Mouse (Mus musculus): ENCODE data around the gene Celf5. TPM values are rescaled to one million over a fixed set of nuclear protein-coding genes. Genes with fewer than 3 reads are reported as not detected.

Gene Celf5
- total and polyA plus RNA-seq, 2 experiments from 2014 or later: 0.07 TPM; not detected in 1

DNA sequence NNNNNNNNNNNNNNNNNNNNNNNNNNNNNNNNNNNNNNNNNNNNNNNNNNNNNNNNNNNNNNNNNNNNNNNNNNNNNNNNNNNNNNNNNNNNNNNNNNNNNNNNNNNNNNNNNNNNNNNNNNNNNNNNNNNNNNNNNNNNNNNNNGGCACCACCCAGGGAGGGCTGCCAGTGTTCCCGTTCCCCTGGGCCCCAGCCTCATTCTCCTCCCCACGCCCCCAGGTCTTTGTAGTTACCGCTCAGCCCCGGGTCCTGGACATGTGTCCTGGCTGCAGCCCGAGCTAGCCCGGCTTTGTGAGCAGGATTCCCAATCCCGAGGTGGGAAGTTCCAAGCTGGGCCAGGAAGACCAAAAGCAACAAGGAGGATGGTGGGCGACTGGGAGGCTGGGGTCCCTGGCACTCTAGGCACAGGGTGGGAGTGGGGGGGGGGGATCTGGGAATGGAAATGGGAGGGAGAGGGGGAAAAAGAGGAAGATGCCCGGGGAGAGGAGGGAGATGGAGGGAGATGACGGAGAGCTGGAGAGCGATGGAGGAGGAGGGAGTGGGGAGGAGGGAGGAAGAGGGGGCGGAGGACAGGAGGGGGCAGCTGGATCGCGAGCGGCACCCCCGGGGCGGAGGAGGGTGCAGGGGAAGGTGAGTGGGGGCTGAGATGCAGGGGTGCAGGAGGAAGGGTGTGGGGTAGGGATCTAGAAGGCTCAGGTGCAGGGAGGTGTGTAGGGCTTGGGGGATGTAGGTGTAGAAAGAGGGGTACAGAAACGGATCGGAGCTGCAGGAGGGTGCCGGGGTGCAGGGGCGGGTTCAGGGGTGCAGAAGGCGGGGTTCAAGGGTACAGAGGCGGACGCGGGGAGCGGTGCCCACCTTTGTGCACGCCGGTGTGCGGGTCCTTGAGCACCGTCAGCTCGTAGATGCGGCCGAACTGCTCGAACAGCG lies 640 bp downstream of the Celf5 start:
- no peak overlapping the region for H3K27ac ChIP-seq (ENCODE audit: low read depth)
- no peaks in the 10 kb centered on the region for H3K4me1 ChIP-seq (ENCODE audit: control insufficient read depth, insufficient read depth)
- 0 out of 2 replicates have a peak overlapping the region, but pooled peaks have one; percentile 8 for H3K9ac ChIP-seq (replicated peaks; ENCODE audit: low read depth, low read length)
- peaks cover 6% of the 10 kb centered on the region for H3K36me3 ChIP-seq (replicated peaks; ENCODE audit: control insufficient read depth, insufficient read depth, low read length)
- WGBS: 6% methylated on average over 30 of the region's 35 CpGs
- H3K9me3 ChIP-seq (replicated peaks; ENCODE audit: control insufficient read depth, low read length): no peaks in the 10 kb centered on the region
- no peak for DNase-seq (ENCODE audit: low spot score)
- peak overlapping the region; percentile 39 for H3K4me3 ChIP-seq (ENCODE audit: low read depth, low read length)
- no peak for TF ChIP-seq CTCF (IDR thresholded peaks at IDR 0.05; ENCODE audit: low read depth)
- no peak for TF ChIP-seq EP300 (IDR thresholded peaks at IDR 0.05; ENCODE audit: low read depth)
- peaks cover 33% of the 10 kb centered on the region for H3K27me3 ChIP-seq (ENCODE audit: control insufficient read depth, insufficient read depth, low read length)
- ATAC-seq (ENCODE audit: insufficient read depth, low read depth): no peak; the same call in 1 of the 2 replicates
- H3K4me2 ChIP-seq (ENCODE audit: low read depth, low read length): peak overlapping the region; percentile 68

DNA sequence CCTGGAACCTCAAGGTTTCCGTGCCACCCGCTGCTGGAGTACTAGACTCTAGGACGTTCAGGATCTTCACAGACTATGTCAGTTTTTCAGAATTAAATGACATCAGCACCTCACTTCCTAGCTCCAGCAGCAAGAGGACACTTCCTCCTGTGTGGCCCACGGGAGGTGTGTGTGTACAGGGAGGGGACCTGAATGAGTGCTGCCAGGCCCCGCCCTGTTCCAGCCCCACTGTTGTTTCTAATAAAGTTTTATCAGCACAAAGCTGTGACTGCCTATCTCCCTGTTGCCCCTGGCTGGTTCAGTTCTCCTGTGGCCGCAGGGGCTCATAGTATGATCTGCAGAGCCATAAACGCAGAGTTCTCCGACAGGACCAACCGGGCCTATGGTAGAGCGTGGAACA lies 8.0 kb downstream of the Celf5 start:
- WGBS: 72% methylated on average over 10 of the region's 10 CpGs
- H3K27me3 ChIP-seq (ENCODE audit: control insufficient read depth, insufficient read depth, low read length): peaks cover 64% of the 10 kb centered on the region
- H3K9me3 ChIP-seq (replicated peaks; ENCODE audit: control insufficient read depth, low read length): no peaks in the 10 kb centered on the region
- H3K4me1 ChIP-seq (ENCODE audit: control insufficient read depth, insufficient read depth): no peaks in the 10 kb centered on the region
- no peak for ATAC-seq (ENCODE audit: insufficient read depth, low read depth)
- no peak for DNase-seq (ENCODE audit: low spot score)
- H3K27ac ChIP-seq (ENCODE audit: low read depth): no peak overlapping the region
- no peak overlapping the region for H3K4me3 ChIP-seq (ENCODE audit: low read depth, low read length)
- no peak for TF ChIP-seq EP300 (IDR thresholded peaks at IDR 0.05; ENCODE audit: low read depth)
- TF ChIP-seq CTCF (IDR thresholded peaks at IDR 0.05; ENCODE audit: low read depth): no peak
- H3K4me2 ChIP-seq (ENCODE audit: low read depth, low read length): no peak overlapping the region
- H3K9ac ChIP-seq (replicated peaks; ENCODE audit: low read depth, low read length): no peak overlapping the region
- no peaks in the 10 kb centered on the region for H3K36me3 ChIP-seq (replicated peaks; ENCODE audit: control insufficient read depth, insufficient read depth, low read length)

DNA sequence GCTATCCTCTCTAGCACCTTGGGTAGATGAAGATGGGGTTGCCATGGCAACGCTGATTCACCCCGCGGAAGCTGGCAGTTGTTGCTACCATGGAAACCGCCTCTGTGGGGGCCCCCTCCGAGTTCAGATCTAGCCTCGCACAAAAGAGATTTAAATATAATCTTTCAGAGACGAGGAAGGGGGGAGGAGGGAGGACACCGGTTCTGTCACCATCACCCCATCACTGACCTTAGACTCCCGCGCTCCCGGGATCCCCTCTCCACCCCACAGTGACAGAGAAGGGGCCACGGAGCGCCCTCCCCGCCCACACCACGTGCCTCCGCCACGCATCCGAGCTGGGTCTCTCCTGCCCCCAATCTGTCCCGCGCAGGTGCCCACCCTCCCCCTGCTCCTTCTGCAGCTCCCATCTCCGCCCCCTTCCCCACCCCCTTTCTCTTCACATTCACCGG lies 9.5 kb downstream of the Celf5 start:
- H3K27me3 ChIP-seq (ENCODE audit: control insufficient read depth, insufficient read depth, low read length): peaks cover 69% of the 10 kb centered on the region
- H3K36me3 ChIP-seq (replicated peaks; ENCODE audit: control insufficient read depth, insufficient read depth, low read length): no peaks in the 10 kb centered on the region
- 2% methylated on average over 21 of the region's 22 CpGs for WGBS
- ATAC-seq (ENCODE audit: insufficient read depth, low read depth) (no peak), DNase-seq (ENCODE audit: low spot score) (no peak)
- H3K27ac ChIP-seq (ENCODE audit: low read depth): no peak overlapping the region
- no peak overlapping the region for H3K4me3 ChIP-seq (ENCODE audit: low read depth, low read length)
- no peak overlapping the region for H3K9ac ChIP-seq (replicated peaks; ENCODE audit: low read depth, low read length)
- H3K9me3 ChIP-seq (replicated peaks; ENCODE audit: control insufficient read depth, low read length): no peaks in the 10 kb centered on the region
- no peak for TF ChIP-seq EP300 (IDR thresholded peaks at IDR 0.05; ENCODE audit: low read depth)
- no peak for TF ChIP-seq CTCF (IDR thresholded peaks at IDR 0.05; ENCODE audit: low read depth)
- no peak overlapping the region for H3K4me2 ChIP-seq (ENCODE audit: low read depth, low read length)
- H3K4me1 ChIP-seq (ENCODE audit: control insufficient read depth, insufficient read depth): no peaks in the 10 kb centered on the region

DNA sequence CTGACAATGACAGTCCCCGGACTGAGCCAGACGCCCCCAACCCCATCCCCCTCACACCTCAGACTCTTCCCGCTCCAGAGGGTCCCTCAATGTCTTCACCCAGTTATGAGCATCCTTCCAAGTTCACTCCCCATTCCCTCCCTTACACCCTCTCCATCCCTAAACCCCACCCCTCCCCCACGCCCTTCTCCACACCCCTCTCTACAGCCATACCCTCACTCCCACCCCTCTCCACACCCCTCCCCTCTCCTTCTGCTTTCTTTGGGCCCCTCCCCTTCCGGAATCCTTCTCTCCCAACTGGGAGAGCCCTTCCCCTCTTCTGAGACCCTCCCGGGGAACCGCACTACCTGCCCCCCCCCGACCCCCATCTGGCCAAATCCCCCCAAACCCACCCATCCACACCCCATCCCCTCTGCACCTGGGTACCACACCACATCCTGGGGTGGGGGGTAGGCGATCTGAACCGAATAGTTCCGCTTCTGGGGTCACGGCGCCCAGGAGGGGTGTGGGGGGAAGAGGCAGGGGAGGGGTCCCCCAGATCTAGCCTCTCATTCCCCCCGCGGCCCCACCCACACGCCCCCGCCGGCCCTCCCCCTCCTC lies 10.0 kb downstream of the Celf5 start:
- ATAC-seq (ENCODE audit: insufficient read depth, low read depth) (no peak), DNase-seq (ENCODE audit: low spot score) (no peak)
- WGBS: 9% methylated on average over 17 of the region's 18 CpGs
- H3K9ac ChIP-seq (replicated peaks; ENCODE audit: low read depth, low read length): no peak overlapping the region
- TF ChIP-seq EP300 (IDR thresholded peaks at IDR 0.05; ENCODE audit: low read depth): no peak
- TF ChIP-seq CTCF (IDR thresholded peaks at IDR 0.05; ENCODE audit: low read depth): no peak
- H3K27me3 ChIP-seq (ENCODE audit: control insufficient read depth, insufficient read depth, low read length): peaks cover 68% of the 10 kb centered on the region
- no peaks in the 10 kb centered on the region for H3K4me1 ChIP-seq (ENCODE audit: control insufficient read depth, insufficient read depth)
- H3K27ac ChIP-seq (ENCODE audit: low read depth): no peak overlapping the region
- no peaks in the 10 kb centered on the region for H3K36me3 ChIP-seq (replicated peaks; ENCODE audit: control insufficient read depth, insufficient read depth, low read length)
- H3K9me3 ChIP-seq (replicated peaks; ENCODE audit: control insufficient read depth, low read length): no peaks in the 10 kb centered on the region
- no peak overlapping the region for H3K4me2 ChIP-seq (ENCODE audit: low read depth, low read length)
- H3K4me3 ChIP-seq (ENCODE audit: low read depth, low read length): no peak overlapping the region

DNA sequence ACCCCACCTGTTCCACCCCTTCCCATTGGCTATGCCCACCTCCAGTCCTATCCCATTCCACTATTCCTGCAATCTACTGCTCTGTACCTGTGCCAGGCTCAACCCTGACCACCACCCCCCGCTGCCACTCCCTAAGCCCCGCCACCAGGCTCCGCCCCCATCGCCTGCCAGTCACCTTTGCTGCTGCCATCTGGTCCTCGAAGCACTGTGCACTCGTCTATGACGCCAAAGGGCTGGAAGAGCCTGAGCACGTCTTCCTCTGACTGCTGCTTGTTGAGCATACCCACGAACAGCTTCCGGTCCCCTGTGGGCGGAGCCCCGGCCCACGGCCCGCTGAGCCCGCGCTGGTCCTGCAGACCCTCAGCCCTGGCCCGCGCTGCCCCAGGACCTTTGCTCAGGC lies 12.1 kb downstream of the Celf5 start:
- Histone ChIP-seq H3K4me1 (ENCODE audit: control insufficient read depth, insufficient read depth) (no peaks in the 10 kb centered on the region), H3K9me3 (replicated peaks; ENCODE audit: control insufficient read depth, low read length) (no peaks in the 10 kb centered on the region), H3K4me2 (ENCODE audit: low read depth, low read length) (no peak overlapping the region), H3K27me3 (ENCODE audit: control insufficient read depth, insufficient read depth, low read length) (peaks cover 76% of the 10 kb centered on the region), H3K9ac (replicated peaks; ENCODE audit: low read depth, low read length) (no peak overlapping the region), H3K27ac (ENCODE audit: low read depth) (no peak overlapping the region), H3K4me3 (ENCODE audit: low read depth, low read length) (no peak overlapping the region), H3K36me3 (replicated peaks; ENCODE audit: control insufficient read depth, insufficient read depth, low read length) (no peaks in the 10 kb centered on the region)
- DNase-seq (ENCODE audit: low spot score) (no peak), ATAC-seq (ENCODE audit: insufficient read depth, low read depth) (no peak)
- 42% methylated on average over 18 of the region's 18 CpGs for whole genome bisulfite sequencing
- no peak for TF ChIP-seq EP300 (IDR thresholded peaks at IDR 0.05; ENCODE audit: low read depth)
- TF ChIP-seq CTCF (IDR thresholded peaks at IDR 0.05; ENCODE audit: low read depth): no peak
